Mouse (Mus musculus) heart, embryonic 16.5 days (tissue): Measurements from ENCODE around the gene Nomo1. TPM values are rescaled to one million over a fixed set of nuclear protein-coding genes. Genes with fewer than 3 reads are reported as not detected.

Experiments used
- ATAC-seq: fragments of 200-750 bp; cut with Nextera tagmentation; replicated peaks from 2 replicates; pipeline ENCODE4 v1.8.0; 2017; ENCODE audit warnings: moderate number of reproducible peaks; ENCODE audit not compliant: insufficient read depth, low FRiP score; ENCODE audit errors: extremely low read depth
- H3K27ac ChIP-seq: fragments of 300-500 bp; sonication (generic); 2 replicates; pipeline ENCODE4 v1.5.1; 2014; ENCODE audit warnings: mild to moderate bottlenecking, low read length, control low read depth, moderate library complexity
- H3K27me3 ChIP-seq: fragments of 300-500 bp; sonication (generic); 2 replicates; pipeline ENCODE4 v1.6.1; 2014; ENCODE audit warnings: low read length, mixed read lengths; ENCODE audit not compliant: control insufficient read depth, insufficient read depth
- H3K36me3 ChIP-seq: fragments of 300-500 bp; sonication (generic); 2 replicates; pipeline ENCODE4 v1.6.1; 2014; ENCODE audit not compliant: control insufficient read depth, insufficient read depth
- H3K4me1 ChIP-seq: fragments of 300-500 bp; sonication (generic); 2 replicates; pipeline ENCODE4 v1.6.1; 2014; ENCODE audit warnings: low read length, mixed read lengths; ENCODE audit not compliant: control insufficient read depth, insufficient read depth
- H3K4me2 ChIP-seq: fragments of 300-500 bp; sonication (generic); 2 replicates; pipeline ENCODE4 v1.6.1; 2014; ENCODE audit warnings: low read depth, mild to moderate bottlenecking, control low read depth, low read length
- H3K4me3 ChIP-seq: fragments of 300-500 bp; sonication (generic); 2 replicates; pipeline ENCODE4 v1.5.1; 2014; ENCODE audit warnings: mild to moderate bottlenecking, control low read depth, low read length
- H3K9ac ChIP-seq: fragments of 300-500 bp; sonication (generic); 2 replicates; pipeline ENCODE4 v1.6.1; 2014; ENCODE audit warnings: low read length, control low read depth
- H3K9me3 ChIP-seq: fragments of 300-500 bp; sonication (generic); replicated peaks from 2 replicates; pipeline ENCODE4 v1.6.1; 2016; ENCODE audit warnings: low read length; ENCODE audit not compliant: control insufficient read depth
- WGBS: fragments of 180-500 bp; shearing (Covaris S2); extraction: QIAGEN DNeasy Blood & Tissue Kit; methylation state at CpG from one replicate; pipeline ENCODE4 v1.1.7; 2014; 5-methylcytosine and 5-hydroxymethylcytosine counted together
- polyA plus RNA-seq: library from polyadenylated mRNA; unstranded; fragments of >200 nt; fragmentation: Nextera tagmentation; extraction: Ambion mirVana; gene quantifications from 2 replicates; pipeline ENCODE4 v1.2.1, GENCODE M21; 2015

The Nomo1 gene
- polyA plus RNA-seq: 35.9 and 36.2 TPM in 2 replicates

DNA sequence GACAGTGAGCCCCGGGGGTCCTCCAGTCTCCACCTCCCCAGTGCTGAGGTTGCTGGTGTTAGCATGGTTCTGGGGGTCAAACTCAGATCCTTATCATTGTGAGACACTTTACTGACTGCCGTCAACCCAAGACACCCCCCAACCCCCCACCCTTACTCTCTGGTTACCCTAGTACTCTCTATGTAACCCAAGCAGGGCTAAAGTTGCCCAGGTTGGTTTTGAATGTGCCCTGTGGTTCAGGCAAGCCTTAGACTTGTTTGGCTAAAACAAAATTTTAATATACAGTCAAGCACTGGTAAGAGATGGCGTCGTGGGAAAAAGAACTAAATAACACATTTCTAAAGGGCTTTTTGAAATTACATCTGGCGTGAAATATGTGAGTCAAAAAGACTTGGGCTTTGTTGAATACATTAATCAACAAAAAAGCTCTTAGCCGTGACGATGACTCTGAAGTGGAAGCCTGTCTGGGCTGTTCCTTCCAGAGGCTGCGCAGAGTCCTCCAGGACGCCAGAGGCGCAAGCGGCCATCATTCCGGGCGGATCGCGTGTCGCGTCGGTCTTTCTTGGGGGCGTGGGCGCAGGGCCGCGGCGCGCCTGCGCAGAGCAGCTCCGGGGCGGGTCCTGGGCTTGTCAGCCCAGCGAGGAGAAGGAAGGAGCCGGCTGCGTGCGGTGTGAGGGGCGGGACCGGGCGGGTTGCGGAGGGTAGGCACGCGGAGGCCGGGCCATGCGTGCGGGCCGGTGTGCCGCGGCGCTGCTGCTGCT lies at the start of gene Nomo1:
TSS of gene Nomo1 (plus strand) at position 590 of the 761 bp plus-strand sequence.
- H3K4me1 ChIP-seq: peaks cover 9% of the 10 kb centered on the region

DNA sequence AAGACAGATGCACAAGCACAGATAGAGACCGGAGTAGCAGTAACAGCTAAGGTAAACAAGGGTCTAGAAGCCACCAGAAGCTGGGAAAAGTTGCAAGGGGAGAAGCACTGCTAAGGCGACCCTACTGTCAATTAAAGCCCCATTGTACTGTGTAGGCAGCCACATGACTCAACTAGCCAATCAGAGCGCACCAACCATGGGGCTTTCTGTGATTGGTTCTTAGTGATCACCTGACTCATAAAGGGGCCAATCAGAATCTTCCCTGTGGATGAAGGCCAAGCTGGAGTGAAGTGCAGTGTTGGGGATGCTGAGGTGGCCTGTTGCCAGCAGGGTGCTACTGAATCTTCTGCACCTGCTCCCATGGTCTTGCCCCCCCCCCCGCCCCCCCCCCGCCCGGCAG lies 46.6 kb upstream of the Nomo1 start:
- no peak for ATAC-seq
- Histone ChIP-seq H3K27ac (no peak overlapping the region), H3K9ac (no peak overlapping the region), H3K4me2 (no peak overlapping the region), H3K9me3 (no peaks in the 10 kb centered on the region), H3K36me3 (no peaks in the 10 kb centered on the region), H3K4me1 (no peaks in the 10 kb centered on the region), H3K27me3 (no peaks in the 10 kb centered on the region), H3K4me3 (no peak overlapping the region)
- 70% methylated on average over 6 of the region's 6 CpGs for WGBS

More for the DNA sequence above, at the start of gene Nomo1:
- H3K9ac ChIP-seq: peak within 1 kb of the TSS; percentile 83
- no peaks in the 10 kb centered on the region for H3K27me3 ChIP-seq
- peak within 1 kb of the TSS; percentile 80 for H3K4me3 ChIP-seq
- WGBS: 7% methylated on average over 37 of the region's 44 CpGs
- H3K27ac ChIP-seq: no peak within 1 kb of the TSS
- ATAC-seq: peak; percentile 96
- H3K4me2 ChIP-seq: peak within 1 kb of the TSS; percentile 65
- 0 out of 2 replicates have a peak, but pooled peaks cover 2% of the 10 kb centered on the region for H3K36me3 ChIP-seq
- H3K9me3 ChIP-seq: no peaks in the 10 kb centered on the region

DNA sequence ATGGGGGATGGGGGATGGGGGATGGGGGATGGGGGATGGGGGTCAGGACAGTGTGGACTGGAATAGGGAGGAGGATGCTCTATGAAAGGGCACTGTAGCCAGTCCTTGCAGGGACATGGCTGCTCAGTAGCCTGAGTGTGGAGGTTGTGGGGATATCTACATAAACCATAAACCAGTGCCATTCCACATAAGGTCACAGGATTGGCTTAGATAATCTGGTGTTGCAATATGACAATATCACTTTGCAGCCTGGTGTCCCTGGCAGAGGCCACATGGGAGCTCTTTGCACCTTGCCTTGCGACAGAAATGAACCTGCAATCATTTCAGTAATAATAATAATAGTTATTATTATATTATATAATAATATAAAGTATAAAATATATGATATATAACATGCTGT lies 45.2 kb upstream of the Nomo1 start:
- no peaks in the 10 kb centered on the region for H3K4me1 ChIP-seq
- 68% methylated on average over 1 of the region's 1 CpGs for WGBS
- no peak overlapping the region for H3K9ac ChIP-seq
- H3K27ac ChIP-seq: no peak overlapping the region
- H3K9me3 ChIP-seq: no peaks in the 10 kb centered on the region
- no peaks in the 10 kb centered on the region for H3K27me3 ChIP-seq
- H3K4me3 ChIP-seq: no peak overlapping the region
- no peak overlapping the region for H3K4me2 ChIP-seq
- no peak for ATAC-seq
- no peaks in the 10 kb centered on the region for H3K36me3 ChIP-seq

DNA sequence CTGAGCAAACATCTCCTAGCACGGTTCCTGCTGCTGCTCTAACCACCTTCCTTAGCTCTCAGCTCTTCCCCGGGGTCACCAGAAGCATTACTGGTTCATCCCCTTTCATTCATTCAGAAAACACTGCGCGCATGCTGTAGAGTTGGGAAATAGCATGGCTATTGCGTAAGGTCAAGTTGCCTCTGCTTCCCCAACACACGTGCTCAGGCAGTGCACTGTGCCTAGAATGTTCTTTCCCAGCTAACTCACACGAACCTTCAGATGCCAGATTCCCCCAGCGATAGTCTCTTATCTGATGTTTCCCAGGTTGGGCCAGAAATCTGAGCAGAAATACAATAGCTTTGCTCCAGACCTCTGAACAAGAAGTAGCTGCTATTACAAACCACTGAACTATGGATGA lies 41.0 kb upstream of the Nomo1 start:
- no peaks in the 10 kb centered on the region for H3K36me3 ChIP-seq
- no peak overlapping the region for H3K9ac ChIP-seq
- H3K4me2 ChIP-seq: no peak overlapping the region
- H3K27ac ChIP-seq: no peak overlapping the region
- no peak overlapping the region for H3K4me3 ChIP-seq
- no peaks in the 10 kb centered on the region for H3K9me3 ChIP-seq
- no peaks in the 10 kb centered on the region for H3K27me3 ChIP-seq
- no peaks in the 10 kb centered on the region for H3K4me1 ChIP-seq
- 70% methylated on average over 8 of the region's 8 CpGs for WGBS
- ATAC-seq: no peak

DNA sequence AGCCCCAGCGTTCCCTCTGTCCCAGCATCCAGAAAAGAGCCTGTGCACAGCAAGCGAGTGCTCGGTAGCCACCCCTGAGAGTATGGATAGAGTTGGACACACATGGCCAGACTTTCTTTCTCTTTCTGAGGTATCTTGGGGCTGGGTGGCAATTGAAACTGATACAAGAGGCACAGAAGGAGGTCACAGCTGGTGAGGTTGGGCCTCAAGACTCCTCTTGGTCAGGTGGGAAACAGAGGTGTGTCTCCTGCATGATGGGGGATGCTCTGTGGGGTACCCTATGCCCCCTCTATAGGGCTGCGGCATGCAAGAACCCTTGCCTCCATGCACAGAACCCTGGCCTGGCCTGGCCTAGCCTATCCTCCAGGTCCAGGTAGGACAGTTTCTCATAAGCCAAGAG lies 32.9 kb upstream of the Nomo1 start:
- WGBS: 85% methylated on average over 4 of the region's 4 CpGs
- no peaks in the 10 kb centered on the region for H3K9me3 ChIP-seq
- no peaks in the 10 kb centered on the region for H3K36me3 ChIP-seq
- no peak overlapping the region for H3K9ac ChIP-seq
- no peak overlapping the region for H3K27ac ChIP-seq
- H3K4me2 ChIP-seq: no peak overlapping the region
- H3K4me1 ChIP-seq: no peaks in the 10 kb centered on the region
- ATAC-seq: no peak
- H3K27me3 ChIP-seq: no peaks in the 10 kb centered on the region
- no peak overlapping the region for H3K4me3 ChIP-seq

DNA sequence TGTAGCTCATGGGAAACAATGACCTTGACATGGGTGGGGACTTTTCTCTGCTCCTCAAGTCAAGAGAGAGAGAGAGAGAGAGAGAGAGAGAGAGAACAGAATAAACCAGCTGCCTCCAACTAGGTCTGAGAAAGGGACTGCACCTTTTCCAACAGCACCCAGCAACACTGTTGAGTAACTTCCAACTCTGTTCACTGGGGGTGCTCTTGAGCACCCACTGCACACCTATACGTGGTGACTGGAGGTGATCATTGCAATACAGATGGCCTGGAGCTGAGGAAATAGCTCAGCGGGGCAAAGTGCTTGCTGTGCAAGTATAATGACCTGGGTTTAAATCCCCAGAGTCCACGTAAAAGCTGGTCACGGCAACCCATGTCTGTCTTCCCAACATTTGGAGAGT lies 30.8 kb upstream of the Nomo1 start:
- no peaks in the 10 kb centered on the region for H3K27me3 ChIP-seq
- 54% methylated on average over 4 of the region's 4 CpGs for WGBS
- H3K4me3 ChIP-seq: no peak overlapping the region
- no peak overlapping the region for H3K4me2 ChIP-seq
- no peaks in the 10 kb centered on the region for H3K4me1 ChIP-seq
- H3K9me3 ChIP-seq: no peaks in the 10 kb centered on the region
- no peaks in the 10 kb centered on the region for H3K36me3 ChIP-seq
- ATAC-seq: no peak
- H3K27ac ChIP-seq: no peak overlapping the region
- H3K9ac ChIP-seq: no peak overlapping the region

DNA sequence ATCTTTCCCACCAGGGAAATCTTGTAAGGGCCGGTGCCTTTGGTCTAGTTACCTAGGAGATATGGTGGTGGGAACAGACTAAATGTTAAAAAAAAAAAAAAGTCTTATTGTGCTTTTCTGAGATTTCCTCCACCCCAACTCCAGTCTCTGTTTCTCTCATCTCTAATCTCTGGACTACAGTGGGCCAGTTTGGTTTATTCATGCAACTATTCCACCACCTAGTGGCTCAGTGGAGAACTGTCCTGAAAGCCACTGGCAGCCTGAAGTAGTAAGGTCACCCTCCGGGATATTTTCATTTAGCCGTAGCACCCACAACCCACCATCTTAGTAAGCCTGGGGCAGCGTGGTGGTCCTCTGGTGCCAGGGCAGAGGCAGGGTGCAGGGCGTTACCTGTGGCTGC lies 23.9 kb upstream of the Nomo1 start:
- Histone ChIP-seq H3K4me1 (no peaks in the 10 kb centered on the region), H3K27me3 (no peaks in the 10 kb centered on the region; the same call in 1 of the 2 replicates), H3K4me3 (no peak overlapping the region), H3K36me3 (no peaks in the 10 kb centered on the region), H3K9me3 (no peaks in the 10 kb centered on the region), H3K4me2 (no peak overlapping the region), H3K9ac (no peak overlapping the region), H3K27ac (no peak overlapping the region)
- 11% methylated on average over 5 of the region's 5 CpGs for WGBS
- ATAC-seq: no peak

DNA sequence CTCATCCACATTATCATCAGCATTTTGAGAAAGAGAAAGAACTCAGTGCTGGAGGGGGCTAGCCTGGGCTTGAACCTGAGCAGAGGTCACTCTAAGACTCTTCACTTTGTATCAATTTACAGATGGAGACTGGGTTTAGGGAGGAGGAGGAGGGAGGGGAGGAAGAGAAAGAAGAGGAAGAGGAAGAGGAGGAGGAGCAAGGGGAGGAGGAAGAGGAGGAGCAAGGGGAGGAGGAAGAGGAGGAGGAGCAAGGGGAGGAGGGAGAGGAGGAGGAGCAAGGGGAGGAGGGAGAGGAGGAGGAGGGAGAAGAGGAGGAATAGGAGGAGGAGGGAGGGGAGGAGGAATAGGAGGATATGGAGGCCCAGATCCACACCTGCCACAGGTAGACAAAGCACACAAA lies 21.4 kb upstream of the Nomo1 start:
- no peaks in the 10 kb centered on the region for H3K4me1 ChIP-seq
- H3K4me2 ChIP-seq: no peak overlapping the region
- no peaks in the 10 kb centered on the region for H3K36me3 ChIP-seq
- no peaks in the 10 kb centered on the region for H3K9me3 ChIP-seq
- H3K27ac ChIP-seq: no peak overlapping the region
- ATAC-seq: no peak
- no peaks in the 10 kb centered on the region; the same call in 1 of the 2 replicates for H3K27me3 ChIP-seq
- H3K4me3 ChIP-seq: no peak overlapping the region
- H3K9ac ChIP-seq: no peak overlapping the region

DNA sequence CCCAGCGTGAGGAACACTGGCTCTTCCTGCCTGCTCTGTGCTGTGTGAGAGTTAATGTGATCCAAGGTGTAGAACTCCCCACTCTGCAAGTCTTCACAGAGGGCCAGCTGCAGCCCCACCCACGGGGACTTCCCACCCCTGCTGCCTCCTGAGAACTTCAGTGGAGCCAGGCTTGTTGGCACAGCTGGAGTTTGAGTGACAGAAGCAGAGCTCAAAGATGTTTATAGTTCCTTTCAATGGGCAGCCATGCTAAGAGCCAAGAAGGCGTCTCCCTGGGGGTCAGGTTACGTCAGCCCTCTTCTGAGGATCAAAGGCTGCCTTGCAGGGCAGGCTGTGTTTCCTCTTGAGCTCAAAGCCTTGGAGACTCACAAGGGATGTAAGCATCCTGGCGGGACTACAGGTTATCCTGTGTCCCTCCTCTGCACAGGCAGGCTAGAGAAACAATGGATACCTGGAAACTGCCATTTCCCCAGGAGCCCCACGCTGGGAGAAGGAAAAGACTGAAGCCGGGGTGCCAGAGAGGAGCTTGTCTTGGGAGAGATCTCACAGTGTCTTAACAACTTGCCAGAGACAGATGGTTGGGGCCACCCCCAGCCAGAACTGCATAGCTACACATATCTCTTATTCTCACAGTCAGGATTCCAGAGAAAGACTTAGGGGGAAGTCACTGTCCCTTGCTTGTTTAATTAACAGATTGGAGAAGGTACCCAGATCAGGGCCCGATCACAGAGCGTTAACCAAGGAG lies 20.1 kb upstream of the Nomo1 start:
- H3K4me3 ChIP-seq: no peak overlapping the region
- H3K9me3 ChIP-seq: no peaks in the 10 kb centered on the region
- no peaks in the 10 kb centered on the region; the same call in 1 of the 2 replicates for H3K27me3 ChIP-seq
- no peaks in the 10 kb centered on the region for H3K4me1 ChIP-seq
- H3K4me2 ChIP-seq: no peak overlapping the region
- no peaks in the 10 kb centered on the region for H3K36me3 ChIP-seq
- H3K9ac ChIP-seq: no peak overlapping the region
- peak; percentile 45; the same call in 1 of the 2 replicates for ATAC-seq
- no peak overlapping the region for H3K27ac ChIP-seq
- 18% methylated on average over 9 of the region's 9 CpGs for WGBS
